Mouse (Mus musculus) T-helper 17 cell (primary cell): ENCODE data around the gene 2210016L21Rik.

Experiments
- in situ Hi-C, 2 experiments: fragments of 300-600 bp; cut with MboI, MseI; formaldehyde crosslinking; loops; 1 replicate in 1 of 2; 2 replicates in 1 of 2; pipeline ENCODE4 v1.15.1; 2025; ENCODE audit warnings: high pct_unique_total_duplicates in 2 of 2

Gene 2210016L21Rik

GRCm38 (mm10) chr5:114976935-114977334 lies 35.0 kb downstream of the 2210016L21Rik start:
- in situ Hi-C loops: loop anchor here (5.0 to 10.0 kb wide), 4 partner anchors 100 to 478 kb away; no protein-coding TSS in a partner anchor

GRCm38 (mm10) chr5:114978473-114978872 lies 36.5 kb downstream of the 2210016L21Rik start:
- in situ Hi-C loops: loop anchor here (5.0 to 10.0 kb wide), 4 partner anchors 99 to 476 kb away; no protein-coding TSS in a partner anchor

GRCm38 (mm10) chr5:114978888-114979249 lies 36.9 kb downstream of the 2210016L21Rik start:
- in situ Hi-C loops: loop anchor here (5.0 to 10.0 kb wide), 4 partner anchors 98 to 476 kb away; no protein-coding TSS in a partner anchor

- in situ Hi-C loops: loop anchor here (5.0 to 10.0 kb wide), 5 partner anchors 38 to 475 kb away; no protein-coding TSS in a partner anchor
Observed at GRCm38 (mm10) chr5:114979250-114980121, 37.5 kb downstream of the 2210016L21Rik start.

- in situ Hi-C loops: loop anchor here in 1 of 2 experiments (5.0 kb wide), 1 partner anchor 37 kb away; no protein-coding TSS in a partner anchor
Observed at GRCm38 (mm10) chr5:114980122-114980748, 38.3 kb downstream of the 2210016L21Rik start.

GRCm38 (mm10) chr5:114982001-114982400 lies 40.0 kb downstream of the 2210016L21Rik start:
- in situ Hi-C loops: loop anchor here in 1 of 2 experiments (5.0 kb wide), 1 partner anchor 35 kb away; no protein-coding TSS in a partner anchor

GRCm38 (mm10) chr5:114985074-114985473 lies 43.1 kb downstream of the 2210016L21Rik start:
- in situ Hi-C loops: no loop called here

GRCm38 (mm10) chr5:114996447-114996846 lies 54.5 kb downstream of the 2210016L21Rik start:
- in situ Hi-C loops: no loop called here

- in situ Hi-C loops: no loop called here
Observed at GRCm38 (mm10) chr5:114997327-114997726, 55.4 kb downstream of the 2210016L21Rik start.
